Mouse (Mus musculus) limb, embryonic 15.5 days (tissue): ENCODE measurements around the gene Zfp956. TPM values are rescaled to one million over a fixed set of nuclear protein-coding genes. Genes with fewer than 3 reads are reported as not detected.
A peak's percentile ranks its signal among the peaks of the same experiment; 100 is the strongest.
"Not testable (repeated sequence)": the region's sequence is repeated elsewhere in the genome, so short reads cannot be mapped to it uniquely, and the experiment has no call there.

ENCODE experiments used
- ATAC-seq: fragments of 200-750 bp; cut with Nextera tagmentation; 2 replicates; pipeline ENCODE4 v1.8.0; 2017; ENCODE audit warnings: low read depth, moderate TSS enrichment; ENCODE audit not compliant: insufficient number of reproducible peaks, low FRiP score, low TSS enrichment
- H3K27ac ChIP-seq: fragments of 300-500 bp; sonication (generic); 2 replicates; pipeline ENCODE4 v1.5.1; 2015; ENCODE audit warnings: moderate library complexity, mild to moderate bottlenecking, inconsistent platforms
- H3K27me3 ChIP-seq: fragments of 300-500 bp; sonication (generic); 2 replicates; pipeline ENCODE4 v1.6.1; 2015; ENCODE audit warnings: inconsistent platforms
- H3K36me3 ChIP-seq: fragments of 300-500 bp; sonication (generic); 2 replicates; pipeline ENCODE4 v1.6.1; 2015; ENCODE audit warnings: inconsistent platforms
- H3K4me1 ChIP-seq: fragments of 300-500 bp; sonication (generic); 2 replicates; pipeline ENCODE4 v1.6.1; 2015; ENCODE audit warnings: inconsistent platforms
- H3K4me2 ChIP-seq: fragments of 300-500 bp; sonication (generic); 2 replicates; pipeline ENCODE4 v1.6.1; 2015; ENCODE audit warnings: mild to moderate bottlenecking, inconsistent platforms
- H3K4me3 ChIP-seq: fragments of 300-500 bp; sonication (generic); 2 replicates; pipeline ENCODE4 v1.5.1; 2015; ENCODE audit warnings: mild to moderate bottlenecking, inconsistent platforms
- H3K9ac ChIP-seq: fragments of 300-500 bp; sonication (generic); 2 replicates; pipeline ENCODE4 v1.6.1; 2015; ENCODE audit warnings: inconsistent platforms
- H3K9me3 ChIP-seq: fragments of 300-500 bp; sonication (generic); 2 replicates; pipeline ENCODE4 v1.6.1; 2016; ENCODE audit warnings: inconsistent platforms
- WGBS: fragments of 180-500 bp; shearing (Covaris S2); methylation state at CpG from one replicate; pipeline ENCODE4 v1.1.7; 2015; 5-methylcytosine and 5-hydroxymethylcytosine counted together
- polyA plus RNA-seq: library from polyadenylated mRNA; unstranded; fragments of >200 nt; fragmentation: Nextera tagmentation; extraction: Ambion mirVana; gene quantifications from 2 replicates; pipeline ENCODE4 v1.2.1, GENCODE M21; 2015

Zfp956 gene
- polyA plus RNA-seq, 1 experiment from 2014 or later: 10.6 TPM

DNA sequence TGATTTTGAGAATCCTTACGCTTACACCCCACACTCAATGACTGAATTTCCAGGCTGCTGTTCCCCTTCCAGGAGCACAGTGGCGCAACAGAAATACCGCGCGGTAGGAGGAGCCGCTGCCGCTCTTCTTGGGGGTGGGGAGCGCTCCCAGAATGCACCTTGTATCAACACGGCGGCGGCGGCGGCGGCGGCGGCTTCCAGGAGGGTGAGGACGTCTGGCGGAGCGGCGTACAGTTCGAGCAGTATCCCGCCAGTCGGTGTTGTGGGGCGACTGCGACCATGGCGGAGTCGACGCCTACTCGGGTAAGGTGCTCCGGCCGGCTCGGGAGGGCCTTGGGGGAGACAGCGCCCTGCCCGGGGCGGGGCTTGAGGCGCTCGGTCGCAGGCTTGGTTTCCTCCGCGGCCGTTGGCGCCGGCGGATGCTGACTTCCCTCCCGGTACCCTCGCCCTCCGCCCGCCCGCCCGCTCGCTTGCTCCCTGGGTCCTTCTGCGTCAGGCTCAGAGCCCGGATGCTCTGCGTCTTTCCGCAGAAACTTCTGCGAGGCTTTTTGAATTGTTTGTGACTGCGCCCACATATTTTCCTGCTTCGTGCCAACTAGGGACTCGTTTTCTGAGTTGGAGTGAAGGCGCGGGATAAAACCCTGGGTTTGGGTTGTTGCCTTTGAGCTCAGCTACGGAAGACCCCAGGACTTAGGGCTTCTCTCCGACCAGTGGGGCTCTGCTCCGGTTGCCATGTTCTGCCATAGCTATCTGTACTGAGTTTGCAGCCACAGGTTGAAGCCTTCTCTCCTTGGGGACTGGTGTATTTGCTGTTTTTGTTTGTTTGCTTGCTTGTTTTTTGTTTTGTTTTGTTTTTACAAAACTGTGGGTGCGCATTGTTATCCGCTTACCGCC is 32.5 kb upstream of the Zfp956 start, which contains the start of gene Zfp212:
Gene Zfp212 (plus strand): TSS at position 30 of the 894 bp plus-strand sequence.
- H3K4me3 ChIP-seq: peak within 1 kb of the TSS; percentile 86
- under 1% methylated on average over 67 of the region's 67 CpGs for WGBS
- H3K27ac ChIP-seq: peak within 1 kb of the TSS; percentile 99
- H3K9me3 ChIP-seq: no peaks in the 10 kb centered on the region
- H3K36me3 ChIP-seq: no peaks in the 10 kb centered on the region
- no peaks in the 10 kb centered on the region for H3K27me3 ChIP-seq
- H3K9ac ChIP-seq: peak within 1 kb of the TSS; percentile 63
- peaks cover 12% of the 10 kb centered on the region for H3K4me1 ChIP-seq
- peak within 1 kb of the TSS; percentile 58 for H3K4me2 ChIP-seq
- ATAC-seq: peak; percentile 94

DNA sequence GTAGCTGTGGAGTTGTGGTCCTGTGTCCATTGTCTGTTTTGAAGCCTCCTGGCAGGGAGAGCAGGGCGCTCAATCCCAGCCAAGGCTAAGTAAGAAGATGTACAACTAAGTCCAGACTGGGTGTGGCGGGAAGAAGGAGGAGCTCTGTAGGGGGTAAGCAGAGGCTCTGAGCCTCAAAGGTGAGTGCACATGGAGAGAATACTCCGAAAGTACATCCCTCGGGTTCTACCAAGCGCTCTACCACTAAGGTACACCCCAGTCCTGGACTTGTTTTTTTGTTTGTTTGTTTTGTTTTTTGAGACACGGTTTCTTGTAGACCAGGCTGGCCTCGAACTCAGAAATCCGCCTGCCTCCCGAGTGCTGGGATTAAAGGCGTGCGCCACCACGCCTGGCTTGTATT is 10.7 kb upstream of the Zfp956 start:
- peaks cover 14% of the 10 kb centered on the region for H3K4me1 ChIP-seq
- H3K9me3 ChIP-seq: no peaks in the 10 kb centered on the region
- H3K4me3 ChIP-seq: peak overlapping the region; percentile 49
- H3K27me3 ChIP-seq: no peaks in the 10 kb centered on the region
- peak overlapping the region; percentile 67 for H3K9ac ChIP-seq
- peaks cover 20% of the 10 kb centered on the region for H3K36me3 ChIP-seq
- H3K4me2 ChIP-seq: peak overlapping the region; percentile 84
- 53% methylated on average over 12 of the region's 12 CpGs for WGBS
- H3K27ac ChIP-seq: peak overlapping the region; percentile 82; the same call in 1 of the 2 replicates
- ATAC-seq: no peak

DNA sequence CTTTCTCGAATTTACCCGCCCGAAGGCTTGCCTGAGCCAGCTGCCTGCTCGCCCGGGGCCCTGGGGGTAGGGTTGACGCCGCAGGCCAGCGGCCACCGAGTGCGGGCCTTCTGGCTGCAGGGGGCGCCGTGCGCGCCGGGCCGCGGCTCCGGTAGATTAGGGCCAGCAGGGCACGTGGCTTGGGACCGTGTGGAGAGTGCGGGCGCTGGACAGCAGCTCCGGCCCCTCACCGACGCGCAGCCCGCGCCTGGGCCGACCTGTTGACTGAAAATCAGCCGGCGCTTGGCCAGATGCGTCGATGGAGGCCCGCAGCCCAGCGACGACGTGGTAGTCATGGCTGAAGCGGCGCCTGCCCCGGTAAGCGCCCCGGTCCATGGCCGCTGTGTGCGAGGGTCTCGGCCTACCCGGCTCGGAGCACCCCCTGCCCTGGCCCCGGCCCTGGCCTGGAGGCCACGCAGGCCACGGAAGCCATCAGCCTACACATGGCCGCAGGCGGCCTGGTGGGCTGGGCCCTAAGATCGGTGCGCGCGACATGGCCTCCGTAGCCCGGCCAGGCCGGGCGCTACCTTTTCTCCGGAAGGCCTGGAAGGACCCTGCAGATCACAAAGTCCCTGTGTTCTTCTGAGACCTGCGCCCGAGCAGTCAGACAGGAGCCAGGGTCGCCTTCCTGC is 10.0 kb upstream of the Zfp956 start:
- Histone ChIP-seq H3K36me3 (peaks cover 20% of the 10 kb centered on the region), H3K4me1 (peaks cover 14% of the 10 kb centered on the region), H3K9ac (peak overlapping the region; percentile 67), H3K4me2 (peak overlapping the region; percentile 84), H3K27ac (peak overlapping the region; percentile 82), H3K27me3 (no peaks in the 10 kb centered on the region), H3K4me3 (peak overlapping the region; percentile 49), H3K9me3 (no peaks in the 10 kb centered on the region)
- WGBS: 9% methylated on average over 64 of the region's 64 CpGs
- ATAC-seq: peak; percentile 76

DNA sequence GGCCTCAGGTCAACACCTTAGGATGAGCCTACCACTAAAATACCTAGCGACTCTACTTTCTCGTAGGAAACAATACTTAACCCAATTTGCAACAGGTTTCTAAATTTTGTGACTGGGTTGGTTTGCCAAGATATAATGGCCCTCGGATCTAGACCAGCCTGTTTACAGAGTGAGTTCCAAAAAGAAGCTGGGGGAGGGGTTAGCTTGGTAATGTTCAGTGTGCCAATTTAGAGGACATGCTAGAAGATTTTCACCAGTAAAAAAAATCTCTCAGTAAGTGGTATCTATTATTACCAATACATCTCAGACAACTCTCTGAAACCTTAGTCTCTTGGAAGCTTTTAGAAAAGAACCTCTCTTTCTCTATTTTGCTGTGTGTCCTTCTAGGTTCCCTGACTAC is 9.5 kb upstream of the Zfp956 start:
- 66% methylated on average over 3 of the region's 3 CpGs for WGBS
- peaks cover 14% of the 10 kb centered on the region for H3K4me1 ChIP-seq
- H3K9me3 ChIP-seq: no peaks in the 10 kb centered on the region
- H3K4me3 ChIP-seq: peak overlapping the region; percentile 49
- peak overlapping the region; percentile 84 for H3K4me2 ChIP-seq
- no peaks in the 10 kb centered on the region for H3K27me3 ChIP-seq
- ATAC-seq: no peak
- peak overlapping the region; percentile 67; the same call in 1 of the 2 replicates for H3K9ac ChIP-seq
- peak overlapping the region; percentile 82 for H3K27ac ChIP-seq
- peaks cover 21% of the 10 kb centered on the region for H3K36me3 ChIP-seq

DNA sequence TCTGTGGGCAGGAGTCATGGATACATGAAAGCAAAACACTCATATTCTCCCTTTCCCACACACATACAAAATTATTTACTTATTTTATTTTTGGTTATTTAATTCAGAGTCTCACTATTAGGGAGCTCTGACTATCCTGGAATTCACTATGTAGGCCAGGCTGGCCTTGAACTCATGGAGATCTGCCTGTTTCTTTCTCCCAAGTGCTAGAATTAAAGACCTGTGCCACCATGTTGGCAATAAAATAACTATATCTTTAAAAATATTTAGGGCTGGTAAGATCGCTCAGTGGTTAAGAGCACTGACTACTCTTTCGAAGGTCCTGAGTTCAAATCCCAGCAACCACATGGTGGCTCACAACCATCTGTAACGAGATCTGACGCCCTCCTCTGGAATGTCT is 5.8 kb upstream of the Zfp956 start:
- no peak overlapping the region for H3K27ac ChIP-seq
- no peak overlapping the region for H3K4me3 ChIP-seq
- no peak overlapping the region for H3K9ac ChIP-seq
- no peak for ATAC-seq
- H3K27me3 ChIP-seq: no peaks in the 10 kb centered on the region
- no peak overlapping the region for H3K4me2 ChIP-seq
- peaks cover 41% of the 10 kb centered on the region for H3K36me3 ChIP-seq
- no peaks in the 10 kb centered on the region for H3K9me3 ChIP-seq
- H3K4me1 ChIP-seq: peaks cover 13% of the 10 kb centered on the region
- WGBS: 89% methylated on average over 4 of the region's 4 CpGs

DNA sequence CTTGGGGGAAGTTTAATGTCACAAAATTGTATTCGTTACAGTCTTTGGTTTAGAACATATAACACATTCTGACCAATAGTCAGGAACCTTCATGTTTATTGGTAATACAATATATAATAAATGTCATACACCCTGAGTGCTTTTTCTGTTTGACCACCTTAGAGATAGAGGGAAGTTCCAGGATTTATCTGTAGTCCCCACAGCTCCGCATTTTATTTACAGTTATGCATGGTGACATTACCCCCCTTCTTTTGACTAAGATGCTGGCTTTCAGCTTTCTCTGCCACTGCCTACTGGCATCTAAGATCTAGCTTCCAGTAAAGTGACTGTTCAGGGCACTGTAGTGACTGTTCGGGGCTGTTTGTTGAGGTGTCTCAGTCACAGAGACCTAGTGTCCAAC is 1.2 kb downstream of the Zfp956 start:
- 87% methylated on average over 3 of the region's 3 CpGs for WGBS

DNA sequence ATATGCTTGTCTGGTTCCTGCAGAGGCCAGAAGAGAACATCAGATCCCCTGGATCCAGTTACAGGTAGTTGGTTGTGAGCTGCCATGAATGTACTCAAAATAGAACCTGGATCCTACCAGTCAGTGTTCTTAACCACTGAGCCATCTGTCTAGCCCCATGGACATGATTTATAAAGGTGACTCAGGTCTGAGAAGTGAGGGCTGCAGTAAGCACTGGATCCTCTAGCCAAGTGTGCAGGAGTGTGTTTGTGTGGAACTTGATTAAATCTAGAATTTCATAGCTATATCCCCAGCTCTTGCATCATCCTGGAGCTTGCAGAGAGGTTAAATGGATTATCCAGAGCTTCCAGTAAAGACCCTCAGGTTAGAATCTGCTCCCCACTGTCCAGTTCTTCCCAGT is 4.6 kb downstream of the Zfp956 start:
- no peak overlapping the region for H3K4me3 ChIP-seq
- peaks cover 6% of the 10 kb centered on the region for H3K4me1 ChIP-seq
- no peaks in the 10 kb centered on the region for H3K27me3 ChIP-seq
- H3K27ac ChIP-seq: no peak overlapping the region
- H3K9ac ChIP-seq: no peak overlapping the region
- H3K9me3 ChIP-seq: no peaks in the 10 kb centered on the region
- no peak for ATAC-seq
- H3K4me2 ChIP-seq: no peak overlapping the region
- H3K36me3 ChIP-seq: peaks cover 50% of the 10 kb centered on the region

More for the DNA sequence above, 1.2 kb downstream of the Zfp956 start:
- no peak overlapping the region for H3K27ac ChIP-seq
- no peaks in the 10 kb centered on the region for H3K27me3 ChIP-seq
- H3K4me1 ChIP-seq: peaks cover 6% of the 10 kb centered on the region
- no peaks in the 10 kb centered on the region for H3K9me3 ChIP-seq
- peaks cover 39% of the 10 kb centered on the region for H3K36me3 ChIP-seq
- H3K4me2 ChIP-seq: no peak overlapping the region
- ATAC-seq: no peak
- no peak overlapping the region for H3K9ac ChIP-seq
- H3K4me3 ChIP-seq: peak overlapping the region; percentile 59; the same call in 1 of the 2 replicates

DNA sequence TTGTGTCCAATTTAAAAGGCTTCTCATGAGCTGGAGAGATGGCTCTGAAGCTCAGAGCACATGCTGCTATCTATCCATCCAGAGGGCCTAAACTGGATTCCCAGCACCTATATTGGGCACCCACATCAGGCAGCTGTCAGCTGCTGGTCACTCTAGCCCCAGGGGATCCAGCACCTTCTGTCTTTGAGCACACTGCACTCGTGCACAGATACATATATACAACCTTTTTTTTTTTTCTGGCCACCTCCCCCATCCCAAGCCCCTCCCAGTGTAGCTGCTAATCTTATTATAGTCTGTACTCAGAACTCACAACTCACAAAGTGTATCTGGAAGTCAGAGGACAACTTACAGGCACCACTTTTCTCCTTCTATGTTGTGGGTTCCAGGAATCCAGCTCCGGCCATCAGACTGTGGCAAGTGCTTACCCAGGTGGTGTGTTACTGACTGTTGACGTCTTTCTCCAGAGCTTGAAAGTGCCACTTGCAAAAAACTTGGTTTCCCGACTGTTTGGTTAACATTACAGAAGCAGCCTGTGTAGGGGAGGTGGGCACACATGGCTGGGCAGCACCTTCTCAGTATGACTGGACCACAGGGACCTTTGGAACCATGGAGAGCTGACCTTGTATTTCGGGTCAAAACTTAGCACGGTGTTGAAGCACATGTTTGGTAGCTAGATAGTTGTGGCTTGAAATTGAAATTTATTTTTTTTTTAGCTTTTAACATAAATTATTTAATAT is 7.7 kb downstream of the Zfp956 start:
- H3K27me3 ChIP-seq: no peaks in the 10 kb centered on the region
- no peaks in the 10 kb centered on the region for H3K4me1 ChIP-seq
- no peak overlapping the region for H3K9ac ChIP-seq
- H3K36me3 ChIP-seq: peaks cover 81% of the 10 kb centered on the region
- H3K4me3 ChIP-seq: no peak overlapping the region
- WGBS: 84% methylated on average over 6 of the region's 6 CpGs
- no peak overlapping the region for H3K4me2 ChIP-seq
- H3K9me3 ChIP-seq: no peaks in the 10 kb centered on the region
- no peak for ATAC-seq
- H3K27ac ChIP-seq: no peak overlapping the region

DNA sequence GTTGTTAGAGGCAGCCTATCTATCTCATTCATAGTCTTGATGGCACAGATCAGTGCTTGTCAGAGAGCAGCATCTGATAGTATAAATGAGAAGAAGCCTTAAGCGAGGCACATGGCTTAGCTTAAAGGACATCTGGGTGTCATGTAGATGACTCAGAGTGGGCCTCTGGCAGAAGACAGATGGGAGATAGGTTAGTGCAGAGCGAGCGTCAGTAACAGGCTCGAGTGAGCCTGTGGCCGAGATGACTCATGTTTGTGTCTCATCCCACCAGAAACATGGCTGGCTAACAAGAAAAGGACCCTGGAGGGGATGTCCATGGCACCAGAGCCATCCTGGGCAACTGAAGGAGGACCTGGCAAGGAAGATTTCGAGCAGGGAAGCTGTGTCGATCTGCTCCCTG is 9.9 kb downstream of the Zfp956 start:
- no peak for ATAC-seq
- 72% methylated on average over 7 of the region's 7 CpGs for WGBS
- no peaks in the 10 kb centered on the region for H3K9me3 ChIP-seq
- no peak overlapping the region for H3K27ac ChIP-seq
- no peaks in the 10 kb centered on the region for H3K27me3 ChIP-seq
- peaks cover 72% of the 10 kb centered on the region for H3K36me3 ChIP-seq
- no peaks in the 10 kb centered on the region for H3K4me1 ChIP-seq
- no peak overlapping the region for H3K4me3 ChIP-seq
- H3K9ac ChIP-seq: no peak overlapping the region
- H3K4me2 ChIP-seq: no peak overlapping the region

DNA sequence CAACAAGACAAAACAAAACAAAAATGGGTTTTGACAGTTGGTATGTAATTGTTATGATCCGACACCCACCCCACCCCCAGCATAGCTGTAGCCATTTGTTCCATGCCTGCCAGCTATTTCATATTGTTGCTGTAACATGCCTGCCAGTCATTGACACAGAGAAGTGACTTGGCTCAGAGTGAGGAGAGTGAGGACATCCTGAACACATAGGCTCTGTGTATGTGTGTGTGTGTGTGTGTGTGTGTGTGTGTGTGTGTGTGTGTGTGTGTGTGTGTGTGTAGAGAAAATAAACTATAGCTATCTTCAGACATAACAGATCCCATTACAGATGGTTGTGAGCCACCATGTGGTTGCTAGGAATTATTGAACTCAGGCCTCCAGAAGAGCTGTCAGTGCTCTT is 15.0 kb downstream of the Zfp956 start:
- H3K36me3 ChIP-seq: peaks cover 32% of the 10 kb centered on the region
- 69% methylated on average over 1 of the region's 1 CpGs for WGBS
- not testable (repeated sequence) for ATAC-seq, H3K27me3 ChIP-seq, H3K9ac ChIP-seq, H3K4me1 ChIP-seq, H3K27ac ChIP-seq, H3K4me3 ChIP-seq, H3K4me2 ChIP-seq, H3K9me3 ChIP-seq

DNA sequence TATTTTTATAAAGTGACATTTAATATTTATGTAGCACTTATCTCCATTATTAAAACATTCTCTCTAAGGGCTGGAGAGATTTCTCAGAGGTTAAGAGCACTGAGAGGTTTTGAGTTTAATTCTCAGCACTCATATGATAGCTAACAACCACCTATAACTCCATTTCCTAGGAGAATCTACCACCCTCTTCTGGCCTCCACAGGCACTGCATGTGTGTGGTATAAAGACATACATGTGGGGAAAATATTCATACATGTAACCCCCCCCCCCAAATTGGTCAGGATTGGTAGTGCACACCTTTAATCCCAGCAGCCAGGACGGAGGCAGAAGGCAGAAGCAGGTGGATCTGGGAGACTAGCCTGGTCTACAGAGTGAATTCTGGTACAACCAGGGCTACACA is 21.4 kb downstream of the Zfp956 start:
- Histone ChIP-seq H3K9ac (no peak overlapping the region), H3K27me3 (no peaks in the 10 kb centered on the region), H3K36me3 (no peaks in the 10 kb centered on the region), H3K27ac (no peak overlapping the region), H3K4me1 (no peaks in the 10 kb centered on the region), H3K4me2 (no peak overlapping the region), H3K9me3 (no peaks in the 10 kb centered on the region; the same call in 1 of the 2 replicates), H3K4me3 (no peak overlapping the region)
- WGBS: 88% methylated on average over 1 of the region's 1 CpGs
- ATAC-seq: no peak
